Mouse (Mus musculus) myocyte (in vitro differentiated cells): ENCODE results near the gene Pdss2. TPM values are rescaled to one million over a fixed set of nuclear protein-coding genes. Genes with fewer than 3 reads are reported as not detected.

Source experiments
- H3K27me3 ChIP-seq: one replicate; pipeline ENCODE4 v1.6.1; 2011; ENCODE audit not compliant: control insufficient read depth, insufficient read depth, insufficient read length
- H3K36me3 ChIP-seq: one replicate; pipeline ENCODE4 v1.6.1; 2011; ENCODE audit not compliant: control insufficient read depth, insufficient read depth
- H3K4me2 ChIP-seq: one replicate; pipeline ENCODE4 v1.6.1; 2011; ENCODE audit warnings: low read depth, control low read depth
- H3K4me3 ChIP-seq: one replicate; pipeline ENCODE4 v1.5.1; 2011; ENCODE audit warnings: mild to moderate bottlenecking, control low read depth, moderate library complexity
- H3K79me2 ChIP-seq: one replicate; pipeline ENCODE4 v1.6.1; 2011; ENCODE audit not compliant: control insufficient read depth, insufficient read depth
- H3ac ChIP-seq: one replicate; pipeline ENCODE4 v1.6.1; 2011; ENCODE audit not compliant: control insufficient read depth, insufficient read length
- CEBPB ChIP-seq: IDR thresholded peaks from 2 replicates; pipeline ENCODE4 v1.6.1; 2011; ENCODE audit warnings: mild to moderate bottlenecking, moderate library complexity; ENCODE audit not compliant: poor library complexity, insufficient read depth, severe bottlenecking
- E2F4 ChIP-seq: IDR thresholded peaks from one replicate; pipeline ENCODE4 v1.6.1; 2011; ENCODE audit warnings: mild to moderate bottlenecking, control low read depth, moderate library complexity; ENCODE audit not compliant: insufficient read depth
- MAX ChIP-seq: IDR thresholded peaks from one replicate; pipeline ENCODE4 v1.6.1; 2011; ENCODE audit warnings: low read depth, mild to moderate bottlenecking, control low read depth
- MYOD1 ChIP-seq, 3 experiments: IDR thresholded peaks; one replicate each; pipeline ENCODE4 v1.6.1; 2011; ENCODE audit warnings: control low read depth in 2 of 3, low read depth in 2 of 3, mild to moderate bottlenecking in 2 of 3, moderate library complexity in 1 of 3; ENCODE audit not compliant: insufficient read length in 2 of 3, control insufficient read depth in 1 of 3
- MYOG ChIP-seq, 3 experiments: IDR thresholded peaks; one replicate each; pipeline ENCODE4 v1.6.1; 2011; ENCODE audit warnings: control low read depth in 2 of 3, low read depth in 2 of 3, mild to moderate bottlenecking in 2 of 3; ENCODE audit not compliant: insufficient read length in 2 of 3, control insufficient read depth in 1 of 3, insufficient read depth in 1 of 3
- POLR2A ChIP-seq: IDR thresholded peaks from one replicate; pipeline ENCODE4 v1.6.1; 2011; ENCODE audit warnings: low read depth, mild to moderate bottlenecking, control low read depth, moderate library complexity; ENCODE audit not compliant: insufficient read length
- POLR2AphosphoS2 ChIP-seq: IDR thresholded peaks from one replicate; pipeline ENCODE4 v1.6.1; 2011; ENCODE audit warnings: low read depth, control low read depth; ENCODE audit not compliant: insufficient read length
- REST ChIP-seq: IDR thresholded peaks from one replicate; pipeline ENCODE4 v1.6.1; 2011; ENCODE audit warnings: mild to moderate bottlenecking, control low read depth, moderate library complexity; ENCODE audit not compliant: insufficient read depth, insufficient read length
- SRF ChIP-seq: IDR thresholded peaks from one replicate; pipeline ENCODE4 v1.6.1; 2011; ENCODE audit warnings: low read depth; ENCODE audit not compliant: control insufficient read depth, insufficient read length
- TCF12 ChIP-seq: IDR thresholded peaks from one replicate; pipeline ENCODE4 v1.6.1; 2011; ENCODE audit warnings: mild to moderate bottlenecking, control low read depth; ENCODE audit not compliant: poor library complexity, insufficient read depth, severe bottlenecking
- TCF3 ChIP-seq: IDR thresholded peaks from one replicate; pipeline ENCODE4 v1.6.1; 2011; ENCODE audit warnings: low read depth, control low read depth; ENCODE audit not compliant: insufficient read length
- USF1 ChIP-seq: IDR thresholded peaks from one replicate; pipeline ENCODE4 v1.6.1; 2011; ENCODE audit warnings: low read depth, mild to moderate bottlenecking, control low read depth, moderate library complexity
- polyA plus RNA-seq: library from polyadenylated mRNA; unstranded; fragments of >200 nt; fragmentation: generic; extraction: Trizol; gene quantifications from one replicate; pipeline ENCODE4 v1.2.1, GENCODE M21; 2012; ENCODE audit warnings: missing spikeins

Pdss2 gene
- polyA plus RNA-seq, 1 experiment, result 8.5 TPM

DNA sequence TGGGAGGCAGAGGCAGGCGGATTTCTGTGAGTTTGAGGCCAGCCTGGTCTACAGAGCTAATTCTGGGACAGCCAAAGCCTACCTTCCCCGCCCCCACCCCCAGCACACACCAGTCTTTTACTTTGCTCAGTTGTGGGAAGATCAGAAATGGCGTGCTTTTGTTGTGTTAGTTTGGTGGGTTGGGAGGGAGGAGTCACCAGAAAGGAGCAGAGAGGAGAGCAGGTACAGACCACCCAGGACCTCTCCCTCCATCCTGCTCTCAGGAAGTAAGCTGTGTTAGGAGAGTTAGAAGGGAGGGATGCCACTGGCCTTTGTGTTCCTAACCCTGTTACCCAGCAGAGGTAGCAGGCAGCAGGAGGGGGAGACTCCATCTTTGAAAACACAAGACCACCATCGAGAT is 285.8 kb downstream of the Pdss2 start:
- H3K4me3 ChIP-seq, result no peak overlapping the region
- no peaks in the 10 kb centered on the region for H3K36me3 ChIP-seq
- no peak overlapping the region for H3ac ChIP-seq
- TF ChIP-seq TCF3 (no peak), MYOD1 (IDR thresholded peaks at IDR 0.05; ENCODE audit: control insufficient read depth in 1 of 3, insufficient read length in 2 of 3, low read depth in 2 of 3) (no peak), POLR2AphosphoS2 (no peak), TCF12 (no peak), MAX (no peak), REST (no peak), E2F4 (no peak), CEBPB (no peak), SRF (no peak), USF1 (no peak), POLR2A (no peak), MYOG (IDR thresholded peaks at IDR 0.05; ENCODE audit: control insufficient read depth in 1 of 3, insufficient read depth in 1 of 3, insufficient read length in 2 of 3, low read depth in 2 of 3) (no peak)
- H3K4me2 ChIP-seq, result no peak overlapping the region
- H3K79me2 ChIP-seq, result no peaks in the 10 kb centered on the region
- no peaks in the 10 kb centered on the region for H3K27me3 ChIP-seq

GRCm38 (mm10) chr10:43509228-43509627 is 287.9 kb downstream of the Pdss2 start:
- Histone ChIP-seq H3K4me3 (no peak overlapping the region), H3ac (no peak overlapping the region), H3K36me3 (no peaks in the 10 kb centered on the region), H3K4me2 (no peak overlapping the region), H3K27me3 (no peaks in the 10 kb centered on the region), H3K79me2 (no peaks in the 10 kb centered on the region)
- TF ChIP-seq MYOG (IDR thresholded peaks at IDR 0.05; ENCODE audit: control insufficient read depth in 1 of 3, insufficient read depth in 1 of 3, insufficient read length in 2 of 3, low read depth in 2 of 3), result no peak
- TF ChIP-seq POLR2A, result no peak
- no peak for TF ChIP-seq MYOD1 (IDR thresholded peaks at IDR 0.05; ENCODE audit: control insufficient read depth in 1 of 3, insufficient read length in 2 of 3, low read depth in 2 of 3)
- TF ChIP-seq TCF12, result no peak
- no peak for TF ChIP-seq CEBPB
- TF ChIP-seq USF1, result no peak
- TF ChIP-seq MAX, result no peak
- no peak for TF ChIP-seq REST
- no peak for TF ChIP-seq POLR2AphosphoS2
- no peak for TF ChIP-seq TCF3
- TF ChIP-seq SRF, result no peak
- TF ChIP-seq E2F4, result no peak

GRCm38 (mm10) chr10:43512976-43513375 is 291.7 kb downstream of the Pdss2 start:
- no peaks in the 10 kb centered on the region for H3K36me3 ChIP-seq
- TF ChIP-seq E2F4 (no peak), MAX (no peak), POLR2AphosphoS2 (no peak), MYOG (IDR thresholded peaks at IDR 0.05; ENCODE audit: control insufficient read depth in 1 of 3, insufficient read depth in 1 of 3, insufficient read length in 2 of 3, low read depth in 2 of 3) (no peak), USF1 (no peak), CEBPB (no peak), REST (no peak), MYOD1 (IDR thresholded peaks at IDR 0.05; ENCODE audit: control insufficient read depth in 1 of 3, insufficient read length in 2 of 3, low read depth in 2 of 3) (no peak), TCF12 (no peak)

More at GRCm38 (mm10) chr10:43512976-43513375, 291.7 kb downstream of the Pdss2 start:
- Histone ChIP-seq H3K4me2 (no peak overlapping the region), H3K4me3 (no peak overlapping the region), H3K27me3 (no peaks in the 10 kb centered on the region), H3K79me2 (no peaks in the 10 kb centered on the region), H3ac (no peak overlapping the region)

Other genes with a start within 250 kb of the Pdss2 start
- gene Sobp, start 47.0 kb upstream of the Pdss2 start, polyA plus RNA-seq, result 3.2 TPM
- gene 9030612E09Rik, start 46.8 kb upstream of the Pdss2 start, polyA plus RNA-seq, result 0.35 TPM